Comparison of ENCODE assay signal across 10 mouse cellular contexts in genomic region chrX:150657797-150658118, GRCm38 (mm10). TPM values are rescaled to one million over a fixed set of nuclear protein-coding genes. Genes with fewer than 3 reads are reported as not detected.
DNase-seq lines count a peak whose midpoint lies in the region; ATAC-seq lines count a peak whose summit lies in the region.
"Had no signal": no experiment of that assay in that cellular context is flagged by ENCODE, and none has a peak within 500 bp of the region (broad histone marks: within the 10 kb centered on the region; RNA-seq: fewer than 3 reads in every experiment).

No protein-coding gene starts in this region.

- peaks cover 10% of the 10 kb centered on the region; the same call in 1 of the 2 replicates for H3K36me3 ChIP-seq in kidney, embryonic 15.5 days
- 0 out of 2 replicates have a peak, but pooled peaks cover 11% of the 10 kb centered on the region for H3K36me3 ChIP-seq in embryonic facial prominence, embryonic 13.5 days
- H3K36me3 ChIP-seq in hindbrain, embryonic 13.5 days: peaks cover 22% of the 10 kb centered on the region
- H3K36me3 ChIP-seq in midbrain, embryonic 14.5 days (ENCODE audit: control insufficient read depth, insufficient read depth, low read length): peaks cover 23% of the 10 kb centered on the region

- H3K9me3 ChIP-seq in kidney, embryonic 15.5 days (replicated peaks): no peaks in the 10 kb centered on the region
- H3K9me3 ChIP-seq in embryonic facial prominence, embryonic 13.5 days: no peaks in the 10 kb centered on the region
- H3K9me3 ChIP-seq in hindbrain, embryonic 13.5 days: no peaks in the 10 kb centered on the region
- H3K9me3 ChIP-seq in midbrain, embryonic 14.5 days (ENCODE audit: control insufficient read depth, low read length): no peaks in the 10 kb centered on the region

- intact Hi-C loops in left cerebral cortex, postnatal 4 days (cut with DNase I): no loop called here

- H3K4me2 ChIP-seq in kidney, embryonic 15.5 days: peak overlapping the region; percentile 65
- H3K4me2 ChIP-seq in embryonic facial prominence, embryonic 13.5 days: peak overlapping the region; percentile 56
- H3K4me2 ChIP-seq in hindbrain, embryonic 13.5 days: peak overlapping the region; percentile 53
- peak overlapping the region; percentile 47 for H3K4me2 ChIP-seq in midbrain, embryonic 14.5 days (ENCODE audit: low read length)

- no peak overlapping the region for H3K27ac ChIP-seq in kidney, embryonic 15.5 days
- H3K27ac ChIP-seq in embryonic facial prominence, embryonic 13.5 days: no peak overlapping the region
- peak overlapping the region; percentile 82; the same call in 1 of the 2 replicates for H3K27ac ChIP-seq in hindbrain, embryonic 13.5 days
- peak overlapping the region; percentile 75; the same call in 1 of the 2 replicates for H3K27ac ChIP-seq in midbrain, embryonic 14.5 days (replicated peaks; ENCODE audit: low read depth, low read length)

- no peak overlapping the region for H3K9ac ChIP-seq in kidney, embryonic 15.5 days
- no peak overlapping the region for H3K9ac ChIP-seq in embryonic facial prominence, embryonic 13.5 days
- no peak overlapping the region for H3K9ac ChIP-seq in hindbrain, embryonic 13.5 days
- H3K9ac ChIP-seq in midbrain, embryonic 14.5 days (replicated peaks; ENCODE audit: low read length): no peak overlapping the region

- H3K4me3 ChIP-seq in kidney, embryonic 15.5 days (replicated peaks): peak overlapping the region; percentile 55
- H3K4me3 ChIP-seq in embryonic facial prominence, embryonic 13.5 days: peak overlapping the region; percentile 55; the same call in 1 of the 2 replicates
- peak overlapping the region; percentile 53 for H3K4me3 ChIP-seq in hindbrain, embryonic 13.5 days
- peak overlapping the region; percentile 54 for H3K4me3 ChIP-seq in midbrain, embryonic 14.5 days (replicated peaks; ENCODE audit: low read depth, low read length)

- no peaks in the 10 kb centered on the region for H3K4me1 ChIP-seq in kidney, embryonic 15.5 days
- no peaks in the 10 kb centered on the region for H3K4me1 ChIP-seq in embryonic facial prominence, embryonic 13.5 days
- H3K4me1 ChIP-seq in hindbrain, embryonic 13.5 days (replicated peaks): peaks cover 18% of the 10 kb centered on the region
- no peaks in the 10 kb centered on the region for H3K4me1 ChIP-seq in midbrain, embryonic 14.5 days (ENCODE audit: control insufficient read depth, insufficient read depth, low read length)

- WGBS in kidney, embryonic 15.5 days: 34% methylated on average over 3 of the region's 3 CpGs
- WGBS in embryonic facial prominence, embryonic 13.5 days: 35% methylated on average over 3 of the region's 3 CpGs
- WGBS in hindbrain, embryonic 13.5 days: 35% methylated on average over 3 of the region's 3 CpGs
- 35% methylated on average over 3 of the region's 3 CpGs for WGBS in midbrain, embryonic 14.5 days

- 0 out of 2 replicates have a peak, but pooled peaks have one; percentile 38 for ATAC-seq in kidney, embryonic 15.5 days (replicated peaks; ENCODE audit: low FRiP score)
- no peak for ATAC-seq in embryonic facial prominence, embryonic 13.5 days (ENCODE audit: insufficient number of reproducible peaks, insufficient read depth, low FRiP score, low TSS enrichment, low read depth)
- ATAC-seq in hindbrain, embryonic 13.5 days (ENCODE audit: low FRiP score): peak; percentile 28
- peak; percentile 42 for ATAC-seq in midbrain, embryonic 14.5 days (ENCODE audit: low FRiP score, low TSS enrichment)
- no peak for ATAC-seq in megakaryocyte progenitor cell, adult 5-6 weeks (replicated peaks; ENCODE audit: poor library complexity)

- H3K27me3 ChIP-seq in kidney, embryonic 15.5 days: peaks cover 29% of the 10 kb centered on the region; the same call in 1 of the 2 replicates
- peaks cover 11% of the 10 kb centered on the region for H3K27me3 ChIP-seq in embryonic facial prominence, embryonic 13.5 days
- H3K27me3 ChIP-seq in hindbrain, embryonic 13.5 days: peaks cover 6% of the 10 kb centered on the region; the same call in 1 of the 2 replicates
- H3K27me3 ChIP-seq in midbrain, embryonic 14.5 days (ENCODE audit: control insufficient read depth, insufficient read depth, low read length): no peaks in the 10 kb centered on the region

- no peak for DNase-seq in kidney, adult 8-10 months
- peak; percentile 58 for DNase-seq in midbrain, embryonic 14.5 days
- no peak for DNase-seq in adrenal gland, adult (ENCODE audit: inconsistent age in 2 of 2, low spot score in 1 of 2)
- DNase-seq in left cerebral cortex, postnatal 4 days: no peak
- DNase-seq: adrenal gland, postnatal 25 days; lung, postnatal 36 days had no signal

RNA-seq across cellular contexts. Expression of gene Tro, which starts 0.4 kb away (rescaled TPM):
- polyA plus RNA-seq in kidney, embryonic 15.5 days (2015; fragmentation: Nextera tagmentation; extraction: Ambion mirVana): 21.9 and 22.4 TPM in 2 replicates
- polyA plus RNA-seq in embryonic facial prominence, embryonic 13.5 days (2015; fragmentation: Nextera tagmentation; extraction: Ambion mirVana): 28.3 and 31.0 TPM in 2 replicates
- 63.8 and 70.7 TPM in 2 replicates for polyA plus RNA-seq in hindbrain, embryonic 13.5 days (2015; fragmentation: Nextera tagmentation; extraction: Ambion mirVana)
- polyA plus RNA-seq in midbrain, embryonic 14.5 days (2014; fragmentation: Nextera tagmentation; extraction: Ambion mirVana): 100 and 104 TPM in 2 replicates
- total RNA-seq in megakaryocyte progenitor cell, adult 5-6 weeks (2015): not detected in 2 replicates
- not detected in 2 replicates for total RNA-seq in megakaryocyte progenitor cell, adult 5-6 weeks (2017)
- total RNA-seq in left cerebral cortex, postnatal 4 days (2021): 100 to 1,000 TPM; 160 to 171 TPM

Comparison
In these comparisons a context has a peak if more than half of its experiments do, and no peak if none do; other contexts are left out.
1. ATAC-seq: peak in kidney, embryonic 15.5 days (single experiment), hindbrain, embryonic 13.5 days (single experiment) and midbrain, embryonic 14.5 days (single experiment); none in embryonic facial prominence, embryonic 13.5 days (single experiment) and megakaryocyte progenitor cell, adult 5-6 weeks (single experiment).
2. H3K27ac ChIP-seq: peak in hindbrain, embryonic 13.5 days (single experiment) and midbrain, embryonic 14.5 days (single experiment); none in kidney, embryonic 15.5 days (single experiment) and embryonic facial prominence, embryonic 13.5 days (single experiment).
3. Peak in every context shown above with its lines, with median percentiles within 50 percentile points of each other: H3K4me2 ChIP-seq and H3K4me3 ChIP-seq.